Mouse (Mus musculus) CD8-positive naive resting alpha-beta T cell, adult 2 months (primary cell): ENCODE data around the gene Gm8005.
"Not testable (repeated sequence)": the region's sequence is repeated elsewhere in the genome, so short reads cannot be mapped to it uniquely, and the experiment has no call there.

Source experiments
- DNase-seq, 2 experiments: peaks; one replicate each; pipeline ENCODE4 v3.0.0; 2022; ENCODE audit warnings: low read depth in 2 of 2, low spot score in 2 of 2

The Gm8005 gene

DNA sequence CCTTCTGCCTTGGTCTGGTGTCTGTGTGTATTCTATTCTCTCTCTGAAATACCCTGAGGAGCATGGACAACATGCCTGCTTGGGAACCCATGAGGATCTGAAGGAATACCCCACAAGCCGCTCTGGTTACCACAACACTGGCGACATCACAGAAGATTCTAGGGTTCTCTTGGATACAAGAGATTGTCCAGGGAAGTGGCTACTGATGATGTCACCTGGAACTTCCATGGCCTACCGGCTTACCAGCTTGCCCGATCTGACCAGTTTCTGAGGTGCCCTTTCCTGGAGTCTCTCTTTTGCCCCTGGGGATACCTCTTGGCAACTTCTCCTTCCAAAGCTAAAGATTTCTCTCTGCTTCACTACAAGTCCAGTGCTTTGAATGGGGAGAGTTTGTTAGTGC, at the start of gene Gm8005:
Gm8005 (minus strand) TSS at position 101 of the 400 bp plus-strand sequence.
- not testable (repeated sequence) for DNase-seq

DNA sequence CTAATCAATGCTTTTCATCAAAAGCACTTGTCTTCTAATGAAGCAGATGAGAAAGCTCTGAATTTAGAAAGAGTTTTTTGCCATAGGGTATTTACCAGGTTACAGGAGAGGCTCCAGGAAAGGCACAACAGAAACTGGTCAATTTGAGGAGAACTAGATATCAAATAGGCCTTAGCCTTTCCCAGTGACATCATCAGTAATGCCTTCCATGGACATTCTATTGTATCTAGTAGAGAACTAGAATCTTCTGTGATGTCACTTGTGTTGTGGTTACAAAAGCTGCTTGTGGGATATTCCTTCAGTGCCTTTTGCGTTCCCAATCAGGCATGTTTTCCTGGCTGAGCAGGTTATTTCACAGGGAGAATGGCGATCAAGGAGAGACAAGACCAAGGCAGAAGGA, 24.1 kb upstream of the Gm8005 start, which contains the start of gene Gm8011:
Gm8011 (plus strand) TSS at position 301 of the 400 bp plus-strand sequence.
- DNase-seq = not testable (repeated sequence)
